Mouse (Mus musculus) brown adipose tissue, adult 24 weeks (tissue): ENCODE results near the gene Ugt1a8. TPM values are rescaled to one million over a fixed set of nuclear protein-coding genes. Genes with fewer than 3 reads are reported as not detected.

Experiments
- H3K27ac ChIP-seq: fragments of 200-500 bp; replicated peaks from 2 replicates; pipeline ENCODE4 v1.5.1; 2012; ENCODE audit warnings: low read depth, mild to moderate bottlenecking, low read length
- H3K4me1 ChIP-seq: fragments of 200-500 bp; 2 replicates; pipeline ENCODE4 v1.6.1; 2012; ENCODE audit warnings: low read length, mixed read lengths; ENCODE audit not compliant: control insufficient read depth, insufficient read depth, insufficient read length
- H3K4me3 ChIP-seq: fragments of 200-500 bp; 2 replicates; pipeline ENCODE4 v1.5.1; 2012; ENCODE audit warnings: low read depth, mild to moderate bottlenecking, low read length, moderate library complexity; ENCODE audit not compliant: insufficient read depth
- polyA plus RNA-seq: library from polyadenylated mRNA; stranded (reverse); fragments of >200 nt; gene quantifications from 2 replicates; pipeline ENCODE4 v1.2.4, GENCODE M21; 2012; ENCODE audit not compliant: missing spikeins, insufficient read depth, insufficient read length

Gene Ugt1a8
- polyA plus RNA-seq, 1 experiment: not detected

- no peak overlapping the region for H3K27ac ChIP-seq
- no peak overlapping the region for H3K4me3 ChIP-seq
- no peaks in the 10 kb centered on the region for H3K4me1 ChIP-seq
Observed at GRCm38 (mm10) chr1:88229986-88230385, 142.4 kb downstream of the Ugt1a8 start.

GRCm38 (mm10) chr1:88230421-88230820 lies 142.8 kb downstream of the Ugt1a8 start:
- H3K4me1 ChIP-seq: no peaks in the 10 kb centered on the region

GRCm38 (mm10) chr1:88230981-88231802 lies 143.6 kb downstream of the Ugt1a8 start:
- Histone ChIP-seq H3K27ac (no peak overlapping the region), H3K4me1 (no peaks in the 10 kb centered on the region), H3K4me3 (no peak overlapping the region)

More at GRCm38 (mm10) chr1:88230421-88230820, 142.8 kb downstream of the Ugt1a8 start:
- no peak overlapping the region for H3K27ac ChIP-seq
- H3K4me3 ChIP-seq: no peak overlapping the region

DNA sequence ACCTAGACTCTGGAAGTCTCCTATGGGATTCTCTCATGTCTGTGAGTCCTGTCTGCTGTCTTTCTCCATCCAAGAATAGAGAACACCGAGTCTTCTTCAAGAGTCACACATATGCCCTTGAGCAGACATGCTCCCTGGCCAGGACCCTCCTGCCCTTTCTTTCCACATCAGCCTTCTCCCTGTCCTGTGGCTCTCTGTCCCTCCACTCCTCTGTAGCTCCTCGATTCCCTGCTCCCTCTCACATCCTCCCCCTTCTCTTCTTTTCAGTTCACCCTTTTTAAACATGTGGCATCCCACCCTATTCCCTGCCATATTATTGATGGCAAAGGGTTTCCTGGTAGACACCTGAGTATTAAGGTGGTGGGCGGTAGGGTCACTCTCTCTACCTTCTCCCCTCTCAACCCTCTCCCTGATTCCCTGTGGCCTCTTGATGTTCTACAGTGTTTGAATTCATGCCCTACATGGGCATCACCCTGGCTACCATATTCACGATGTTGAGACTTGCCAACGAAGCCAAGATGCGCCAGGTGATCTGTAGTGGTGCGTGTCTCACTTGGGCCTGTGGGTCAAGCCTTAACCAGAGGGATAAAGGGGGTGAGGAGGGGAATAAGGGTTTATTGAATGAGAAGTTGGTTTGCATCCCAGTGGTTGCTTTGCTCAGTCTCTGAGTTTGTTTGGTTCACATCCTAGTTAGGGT lies 144.3 kb downstream of the Ugt1a8 start:
- Histone ChIP-seq H3K4me3 (no peak overlapping the region), H3K4me1 (no peaks in the 10 kb centered on the region), H3K27ac (no peak overlapping the region)

GRCm38 (mm10) chr1:88232664-88233380 lies 145.2 kb downstream of the Ugt1a8 start:
- H3K4me1 ChIP-seq: no peaks in the 10 kb centered on the region
- H3K4me3 ChIP-seq: no peak overlapping the region
- no peak overlapping the region for H3K27ac ChIP-seq

- H3K4me1 ChIP-seq: no peaks in the 10 kb centered on the region
- H3K4me3 ChIP-seq: no peak overlapping the region
- no peak overlapping the region for H3K27ac ChIP-seq
Observed at GRCm38 (mm10) chr1:88233421-88234247, 146.0 kb downstream of the Ugt1a8 start.

DNA sequence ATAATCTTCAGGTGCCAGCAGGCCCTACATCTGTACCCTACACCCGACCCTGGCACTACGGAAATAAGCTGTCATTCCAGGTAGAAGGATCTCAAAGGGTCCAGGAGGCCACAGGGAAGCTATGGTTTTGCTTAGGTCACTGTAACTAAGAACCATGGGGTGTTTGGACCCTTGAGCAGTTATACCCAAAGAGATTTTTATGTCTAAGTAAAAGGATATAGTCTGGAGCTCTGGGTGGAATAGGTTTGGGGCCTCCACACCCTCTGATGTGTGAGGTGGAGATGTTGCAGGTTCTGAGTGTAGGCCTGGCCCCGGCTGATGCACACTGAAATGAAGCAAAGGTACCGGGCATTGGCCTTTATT lies 146.6 kb downstream of the Ugt1a8 start:
- Histone ChIP-seq H3K27ac (no peak overlapping the region), H3K4me1 (no peaks in the 10 kb centered on the region), H3K4me3 (no peak overlapping the region)

GRCm38 (mm10) chr1:88234646-88235045 lies 147.0 kb downstream of the Ugt1a8 start:
- Histone ChIP-seq H3K4me3 (no peak overlapping the region), H3K4me1 (no peaks in the 10 kb centered on the region), H3K27ac (no peak overlapping the region)

- Histone ChIP-seq H3K4me3 (no peak overlapping the region), H3K27ac (no peak overlapping the region), H3K4me1 (no peaks in the 10 kb centered on the region)
Observed at GRCm38 (mm10) chr1:88235046-88235893, 147.7 kb downstream of the Ugt1a8 start.

- no peak overlapping the region for H3K4me3 ChIP-seq
- no peaks in the 10 kb centered on the region for H3K4me1 ChIP-seq
Observed at GRCm38 (mm10) chr1:88235894-88236415, 148.3 kb downstream of the Ugt1a8 start.

DNA sequence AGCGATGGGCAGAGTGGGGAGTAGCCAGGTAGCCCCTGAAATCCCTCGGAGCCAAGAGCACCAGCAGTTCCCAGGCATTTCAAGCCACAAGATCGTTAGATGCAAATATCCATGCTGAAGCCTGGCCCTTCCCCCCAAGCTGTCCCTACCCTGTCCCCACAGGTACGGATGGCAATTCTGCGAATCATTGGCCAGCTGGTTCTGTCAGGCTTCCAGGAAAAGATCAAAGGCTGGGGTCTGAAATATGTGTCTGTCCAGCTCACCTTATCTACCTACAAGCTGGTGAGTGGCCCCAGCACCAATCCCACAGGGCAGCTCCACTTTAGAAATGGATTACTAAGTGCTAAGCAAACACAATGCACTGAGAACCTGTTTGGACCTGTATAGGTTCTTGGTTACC lies 149.7 kb downstream of the Ugt1a8 start:
- H3K4me3 ChIP-seq: no peak overlapping the region
- H3K27ac ChIP-seq: no peak overlapping the region
- H3K4me1 ChIP-seq: no peaks in the 10 kb centered on the region

More at GRCm38 (mm10) chr1:88235894-88236415, 148.3 kb downstream of the Ugt1a8 start:
- no peak overlapping the region for H3K27ac ChIP-seq

GRCm38 (mm10) chr1:88238771-88239170 lies 151.2 kb downstream of the Ugt1a8 start:
- H3K4me1 ChIP-seq: no peaks in the 10 kb centered on the region

GRCm38 (mm10) chr1:88240072-88240471 lies 152.5 kb downstream of the Ugt1a8 start:
- no peak overlapping the region for H3K4me3 ChIP-seq
- H3K4me1 ChIP-seq: no peaks in the 10 kb centered on the region
- no peak overlapping the region for H3K27ac ChIP-seq

More at GRCm38 (mm10) chr1:88238771-88239170, 151.2 kb downstream of the Ugt1a8 start:
- Histone ChIP-seq H3K27ac (no peak overlapping the region), H3K4me3 (no peak overlapping the region)

- Histone ChIP-seq H3K4me1 (no peaks in the 10 kb centered on the region), H3K27ac (no peak overlapping the region), H3K4me3 (no peak overlapping the region)
Observed at GRCm38 (mm10) chr1:88240579-88240978, 153.0 kb downstream of the Ugt1a8 start.
